Mouse (Mus musculus): ENCODE measurements around the gene Phactr1. TPM values are rescaled to one million over a fixed set of nuclear protein-coding genes. Genes with fewer than 3 reads are reported as not detected.

The Phactr1 gene
- polyA plus RNA-seq, 1 experiment from 2014 or later: 6.8 TPM

GRCm38 (mm10) chr13:43018863-43019262, 338.4 kb downstream of the Phactr1 start:
- WGBS: 61% methylated on average over 5 of the region's 5 CpGs
- no peak for TF ChIP-seq CTCF (IDR thresholded peaks at IDR 0.05; ENCODE audit: low read depth)
- no peak overlapping the region for H3K27ac ChIP-seq (ENCODE audit: low read depth, low read length)
- no peak overlapping the region for H3K9ac ChIP-seq (ENCODE audit: low read depth, low read length)
- H3K4me2 ChIP-seq (replicated peaks; ENCODE audit: low read depth): no peak overlapping the region
- no peaks in the 10 kb centered on the region for H3K36me3 ChIP-seq (ENCODE audit: control insufficient read depth, insufficient read depth)
- H3K4me1 ChIP-seq (replicated peaks; ENCODE audit: control insufficient read depth, insufficient read depth, low read length): no peaks in the 10 kb centered on the region
- ATAC-seq: no peak
- H3K9me3 ChIP-seq (ENCODE audit: control insufficient read depth): no peaks in the 10 kb centered on the region
- no peak overlapping the region for H3K4me3 ChIP-seq (ENCODE audit: low read depth, low read length)
- H3K27me3 ChIP-seq (replicated peaks; ENCODE audit: control insufficient read depth, insufficient read depth, low read length): no peaks in the 10 kb centered on the region

GRCm38 (mm10) chr13:43021031-43021430, 340.6 kb downstream of the Phactr1 start:
- no peak for ATAC-seq
- H3K36me3 ChIP-seq (ENCODE audit: control insufficient read depth, insufficient read depth): no peaks in the 10 kb centered on the region
- H3K27ac ChIP-seq (ENCODE audit: low read depth, low read length): no peak overlapping the region
- H3K9ac ChIP-seq (ENCODE audit: low read depth, low read length): no peak overlapping the region
- no peaks in the 10 kb centered on the region for H3K9me3 ChIP-seq (ENCODE audit: control insufficient read depth)
- TF ChIP-seq CTCF (IDR thresholded peaks at IDR 0.05; ENCODE audit: low read depth): no peak
- H3K4me2 ChIP-seq (replicated peaks; ENCODE audit: low read depth): no peak overlapping the region
- no peaks in the 10 kb centered on the region for H3K4me1 ChIP-seq (replicated peaks; ENCODE audit: control insufficient read depth, insufficient read depth, low read length)
- H3K4me3 ChIP-seq (ENCODE audit: low read depth, low read length): no peak overlapping the region
- WGBS: 62% methylated on average over 6 of the region's 6 CpGs
- no peaks in the 10 kb centered on the region for H3K27me3 ChIP-seq (replicated peaks; ENCODE audit: control insufficient read depth, insufficient read depth, low read length)

- Histone ChIP-seq H3K27ac (ENCODE audit: low read depth, low read length) (no peak overlapping the region), H3K9ac (ENCODE audit: low read depth, low read length) (no peak overlapping the region), H3K27me3 (replicated peaks; ENCODE audit: control insufficient read depth, insufficient read depth, low read length) (no peaks in the 10 kb centered on the region), H3K36me3 (ENCODE audit: control insufficient read depth, insufficient read depth) (no peaks in the 10 kb centered on the region), H3K4me1 (replicated peaks; ENCODE audit: control insufficient read depth, insufficient read depth, low read length) (no peaks in the 10 kb centered on the region), H3K4me3 (ENCODE audit: low read depth, low read length) (no peak overlapping the region), H3K4me2 (replicated peaks; ENCODE audit: low read depth) (no peak overlapping the region), H3K9me3 (ENCODE audit: control insufficient read depth) (no peaks in the 10 kb centered on the region)
- no peak for ATAC-seq
- 91% methylated on average over 5 of the region's 5 CpGs for WGBS
- no peak for TF ChIP-seq CTCF (IDR thresholded peaks at IDR 0.05; ENCODE audit: low read depth)
Measured at GRCm38 (mm10) chr13:43023005-43023404, 342.6 kb downstream of the Phactr1 start.

GRCm38 (mm10) chr13:43027568-43027967, 347.1 kb downstream of the Phactr1 start:
- Histone ChIP-seq H3K9me3 (ENCODE audit: control insufficient read depth) (no peaks in the 10 kb centered on the region), H3K27ac (ENCODE audit: low read depth, low read length) (no peak overlapping the region), H3K9ac (ENCODE audit: low read depth, low read length) (no peak overlapping the region), H3K4me3 (ENCODE audit: low read depth, low read length) (no peak overlapping the region), H3K36me3 (ENCODE audit: control insufficient read depth, insufficient read depth) (no peaks in the 10 kb centered on the region), H3K27me3 (replicated peaks; ENCODE audit: control insufficient read depth, insufficient read depth, low read length) (no peaks in the 10 kb centered on the region), H3K4me2 (replicated peaks; ENCODE audit: low read depth) (no peak overlapping the region), H3K4me1 (replicated peaks; ENCODE audit: control insufficient read depth, insufficient read depth, low read length) (no peaks in the 10 kb centered on the region)
- TF ChIP-seq CTCF (IDR thresholded peaks at IDR 0.05; ENCODE audit: low read depth): no peak
- WGBS: 85% methylated on average over 1 of the region's 1 CpGs
- no peak for ATAC-seq

GRCm38 (mm10) chr13:43030222-43030621, 349.8 kb downstream of the Phactr1 start:
- WGBS: 84% methylated on average over 2 of the region's 2 CpGs
- Histone ChIP-seq H3K4me2 (replicated peaks; ENCODE audit: low read depth) (no peak overlapping the region), H3K36me3 (ENCODE audit: control insufficient read depth, insufficient read depth) (no peaks in the 10 kb centered on the region), H3K4me1 (replicated peaks; ENCODE audit: control insufficient read depth, insufficient read depth, low read length) (no peaks in the 10 kb centered on the region), H3K9ac (ENCODE audit: low read depth, low read length) (no peak overlapping the region), H3K27ac (ENCODE audit: low read depth, low read length) (no peak overlapping the region), H3K27me3 (replicated peaks; ENCODE audit: control insufficient read depth, insufficient read depth, low read length) (no peaks in the 10 kb centered on the region), H3K4me3 (ENCODE audit: low read depth, low read length) (no peak overlapping the region), H3K9me3 (ENCODE audit: control insufficient read depth) (no peaks in the 10 kb centered on the region)
- ATAC-seq: no peak
- TF ChIP-seq CTCF (IDR thresholded peaks at IDR 0.05; ENCODE audit: low read depth): no peak

- TF ChIP-seq CTCF (IDR thresholded peaks at IDR 0.05; ENCODE audit: low read depth): no peak
- H3K27ac ChIP-seq (ENCODE audit: low read depth, low read length): no peak overlapping the region
- no peaks in the 10 kb centered on the region for H3K4me1 ChIP-seq (replicated peaks; ENCODE audit: control insufficient read depth, insufficient read depth, low read length)
- H3K9me3 ChIP-seq (ENCODE audit: control insufficient read depth): no peaks in the 10 kb centered on the region
- H3K27me3 ChIP-seq (replicated peaks; ENCODE audit: control insufficient read depth, insufficient read depth, low read length): no peaks in the 10 kb centered on the region
- no peak overlapping the region for H3K4me2 ChIP-seq (replicated peaks; ENCODE audit: low read depth)
- H3K36me3 ChIP-seq (ENCODE audit: control insufficient read depth, insufficient read depth): no peaks in the 10 kb centered on the region
- no peak overlapping the region for H3K9ac ChIP-seq (ENCODE audit: low read depth, low read length)
- no peak overlapping the region for H3K4me3 ChIP-seq (ENCODE audit: low read depth, low read length)
- WGBS: 82% methylated on average over 3 of the region's 3 CpGs
- ATAC-seq: no peak
Measured at GRCm38 (mm10) chr13:43032451-43032850, 352.0 kb downstream of the Phactr1 start.

GRCm38 (mm10) chr13:43036510-43036909, 356.1 kb downstream of the Phactr1 start:
- TF ChIP-seq CTCF (IDR thresholded peaks at IDR 0.05; ENCODE audit: low read depth): no peak
- Histone ChIP-seq H3K4me3 (ENCODE audit: low read depth, low read length) (no peak overlapping the region), H3K36me3 (ENCODE audit: control insufficient read depth, insufficient read depth) (no peaks in the 10 kb centered on the region), H3K27ac (ENCODE audit: low read depth, low read length) (no peak overlapping the region), H3K9ac (ENCODE audit: low read depth, low read length) (no peak overlapping the region), H3K4me2 (replicated peaks; ENCODE audit: low read depth) (no peak overlapping the region), H3K4me1 (replicated peaks; ENCODE audit: control insufficient read depth, insufficient read depth, low read length) (no peaks in the 10 kb centered on the region), H3K27me3 (replicated peaks; ENCODE audit: control insufficient read depth, insufficient read depth, low read length) (no peaks in the 10 kb centered on the region), H3K9me3 (ENCODE audit: control insufficient read depth) (no peaks in the 10 kb centered on the region)
- ATAC-seq: no peak
- WGBS: 69% methylated on average over 6 of the region's 6 CpGs

Data from intestine, postnatal 0 days (tissue).